Mouse (Mus musculus) myocyte (in vitro differentiated cells): ENCODE measurements around the gene Polr2c.

Experiments used
- CEBPB ChIP-seq: IDR thresholded peaks from 2 replicates; pipeline ENCODE4 v1.6.1; 2011; ENCODE audit warnings: mild to moderate bottlenecking, moderate library complexity; ENCODE audit not compliant: poor library complexity, insufficient read depth, severe bottlenecking
- E2F4 ChIP-seq: IDR thresholded peaks from one replicate; pipeline ENCODE4 v1.6.1; 2011; ENCODE audit warnings: mild to moderate bottlenecking, control low read depth, moderate library complexity; ENCODE audit not compliant: insufficient read depth
- MAX ChIP-seq: IDR thresholded peaks from one replicate; pipeline ENCODE4 v1.6.1; 2011; ENCODE audit warnings: low read depth, mild to moderate bottlenecking, control low read depth
- MYOD1 ChIP-seq, 3 experiments: IDR thresholded peaks; one replicate each; pipeline ENCODE4 v1.6.1; 2011; ENCODE audit warnings: control low read depth in 2 of 3, low read depth in 2 of 3, mild to moderate bottlenecking in 2 of 3, moderate library complexity in 1 of 3; ENCODE audit not compliant: insufficient read length in 2 of 3, control insufficient read depth in 1 of 3
- MYOG ChIP-seq, 3 experiments: IDR thresholded peaks; one replicate each; pipeline ENCODE4 v1.6.1; 2011; ENCODE audit warnings: control low read depth in 2 of 3, low read depth in 2 of 3, mild to moderate bottlenecking in 2 of 3; ENCODE audit not compliant: insufficient read length in 2 of 3, control insufficient read depth in 1 of 3, insufficient read depth in 1 of 3
- POLR2A ChIP-seq: IDR thresholded peaks from one replicate; pipeline ENCODE4 v1.6.1; 2011; ENCODE audit warnings: low read depth, mild to moderate bottlenecking, control low read depth, moderate library complexity; ENCODE audit not compliant: insufficient read length
- POLR2AphosphoS2 ChIP-seq: IDR thresholded peaks from one replicate; pipeline ENCODE4 v1.6.1; 2011; ENCODE audit warnings: low read depth, control low read depth; ENCODE audit not compliant: insufficient read length
- TCF12 ChIP-seq: IDR thresholded peaks from one replicate; pipeline ENCODE4 v1.6.1; 2011; ENCODE audit warnings: mild to moderate bottlenecking, control low read depth; ENCODE audit not compliant: poor library complexity, insufficient read depth, severe bottlenecking
- USF1 ChIP-seq: IDR thresholded peaks from one replicate; pipeline ENCODE4 v1.6.1; 2011; ENCODE audit warnings: low read depth, mild to moderate bottlenecking, control low read depth, moderate library complexity

DNA sequence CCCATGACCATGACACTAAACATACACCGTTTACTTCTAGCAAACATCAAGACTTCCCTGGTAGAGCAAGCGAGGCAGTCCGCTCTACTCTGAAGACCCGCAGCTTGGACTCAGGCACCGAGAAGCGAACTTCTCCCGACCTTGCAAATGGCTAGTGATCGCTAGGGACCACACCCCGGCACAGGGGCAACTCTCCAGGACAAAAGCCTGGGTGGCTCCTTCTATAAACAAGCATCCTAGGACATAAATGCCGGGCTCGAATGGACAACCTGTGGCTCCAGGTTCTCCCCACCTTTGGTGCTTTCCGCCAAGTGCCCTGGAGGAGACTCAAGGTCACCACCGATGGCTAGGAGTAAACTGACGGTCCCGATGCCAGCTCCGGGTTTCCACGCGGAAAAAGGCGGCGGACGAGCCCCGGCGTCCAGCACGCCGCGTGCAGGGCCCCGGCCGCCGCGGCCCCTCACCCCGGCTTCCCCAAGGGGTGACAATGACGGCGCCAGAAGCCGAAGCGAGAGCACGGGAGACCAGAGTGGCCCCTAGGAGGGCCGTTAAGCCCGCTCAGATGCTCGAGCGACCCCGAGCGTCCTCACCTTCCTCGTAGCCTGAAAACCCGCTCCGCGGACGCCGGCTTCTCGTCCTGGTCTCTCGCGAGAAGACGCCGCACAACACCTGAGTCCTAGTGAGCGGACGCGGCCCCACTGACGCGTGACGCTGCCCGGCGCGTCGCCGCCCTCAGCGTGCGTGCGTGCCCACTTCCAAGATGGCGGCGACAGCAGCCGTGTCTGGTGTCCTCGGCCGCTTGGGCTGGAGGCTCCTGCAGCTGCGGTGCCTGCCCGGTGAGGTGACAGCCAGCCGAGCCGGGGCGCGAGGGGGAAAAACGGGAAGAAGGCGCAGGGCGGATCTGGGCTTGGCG, 19.3 kb upstream of the Polr2c start, which contains the start of the genes Coq9 and Ciapin1:
- TF ChIP-seq E2F4 (peak; percentile 52), POLR2A (peak; percentile 94), TCF12 (no peak), MAX (no peak), CEBPB (no peak), MYOD1 (IDR thresholded peaks at IDR 0.05; ENCODE audit: control insufficient read depth in 1 of 3, insufficient read length in 2 of 3, low read depth in 2 of 3) (peak in 1 of 3 experiments; percentile 59), MYOG (IDR thresholded peaks at IDR 0.05; ENCODE audit: control insufficient read depth in 1 of 3, insufficient read depth in 1 of 3, insufficient read length in 2 of 3, low read depth in 2 of 3) (peak in 1 of 3 experiments; percentile 50), USF1 (no peak), POLR2AphosphoS2 (peak; percentile 90)
